Mouse (Mus musculus) stomach, embryonic 15.5 days (tissue): ENCODE results near the gene Pou4f2. TPM values are rescaled to one million over a fixed set of nuclear protein-coding genes. Genes with fewer than 3 reads are reported as not detected.

ENCODE experiments used
- ATAC-seq: fragments of 200-750 bp; cut with Nextera tagmentation; 2 replicates; pipeline ENCODE4 v1.8.0; 2017; ENCODE audit warnings: low read depth, moderate number of reproducible peaks, moderate TSS enrichment; ENCODE audit not compliant: insufficient read depth, low FRiP score
- H3K27ac ChIP-seq: fragments of 300-500 bp; sonication (generic); 2 replicates; pipeline ENCODE4 v1.5.1; 2015; ENCODE audit warnings: mild to moderate bottlenecking, inconsistent platforms
- H3K27me3 ChIP-seq: fragments of 300-500 bp; sonication (generic); replicated peaks from 2 replicates; pipeline ENCODE4 v1.6.1; 2015; ENCODE audit warnings: inconsistent platforms
- H3K36me3 ChIP-seq: fragments of 300-500 bp; sonication (generic); 2 replicates; pipeline ENCODE4 v1.6.1; 2015; ENCODE audit warnings: inconsistent platforms
- H3K4me1 ChIP-seq: fragments of 300-500 bp; sonication (generic); 2 replicates; pipeline ENCODE4 v1.6.1; 2015; ENCODE audit warnings: inconsistent platforms
- H3K4me2 ChIP-seq: fragments of 300-500 bp; sonication (generic); 2 replicates; pipeline ENCODE4 v1.6.1; 2015; ENCODE audit warnings: mild to moderate bottlenecking, inconsistent platforms
- H3K4me3 ChIP-seq: fragments of 300-500 bp; sonication (generic); replicated peaks from 2 replicates; pipeline ENCODE4 v1.5.1; 2015; ENCODE audit warnings: inconsistent platforms
- H3K9ac ChIP-seq: fragments of 300-500 bp; sonication (generic); 2 replicates; pipeline ENCODE4 v1.6.1; 2015; ENCODE audit warnings: inconsistent platforms
- H3K9me3 ChIP-seq: fragments of 300-500 bp; sonication (generic); 2 replicates; pipeline ENCODE4 v1.6.1; 2016; ENCODE audit warnings: inconsistent platforms
- WGBS: fragments of 180-500 bp; shearing (Covaris S2); methylation state at CpG from one replicate; pipeline ENCODE4 v1.1.7; 2015; 5-methylcytosine and 5-hydroxymethylcytosine counted together
- polyA plus RNA-seq: library from polyadenylated mRNA; unstranded; fragments of >200 nt; fragmentation: Nextera tagmentation; extraction: Ambion mirVana; gene quantifications from 2 replicates; pipeline ENCODE4 v1.2.1, GENCODE M21; 2015

The Pou4f2 gene
- polyA plus RNA-seq = not detected in 2 replicates

GRCm38 (mm10) chr8:78436071-78436651 is at the start of gene Pou4f2:
TSS of gene Pou4f2 (minus strand) at chr8:78436645.
- H3K27ac ChIP-seq = no peak within 1 kb of the TSS
- no peak within 1 kb of the TSS for H3K9ac ChIP-seq
- H3K4me1 ChIP-seq = peaks cover 27% of the 10 kb centered on the region; the same call in 1 of the 2 replicates
- peak within 1 kb of the TSS; percentile 56 for H3K4me2 ChIP-seq
- peak within 1 kb of the TSS; percentile 31 for H3K4me3 ChIP-seq
- H3K9me3 ChIP-seq = no peaks in the 10 kb centered on the region
- peaks cover 80% of the 10 kb centered on the region for H3K27me3 ChIP-seq
- peak; percentile 35; the same call in 1 of the 2 replicates for ATAC-seq
- no peaks in the 10 kb centered on the region for H3K36me3 ChIP-seq
- WGBS = 2% methylated on average over 54 of the region's 54 CpGs

- no peaks in the 10 kb centered on the region for H3K27me3 ChIP-seq
- no peak overlapping the region for H3K9ac ChIP-seq
- H3K36me3 ChIP-seq = no peaks in the 10 kb centered on the region
- no peaks in the 10 kb centered on the region for H3K9me3 ChIP-seq
- ATAC-seq = no peak
- no peak overlapping the region for H3K4me3 ChIP-seq
- no peak overlapping the region for H3K4me2 ChIP-seq
- H3K4me1 ChIP-seq = no peaks in the 10 kb centered on the region
- 42% methylated on average over 6 of the region's 6 CpGs for WGBS
- H3K27ac ChIP-seq = no peak overlapping the region
These were observed 40.8 kb upstream of the Pou4f2 start for GRCm38 (mm10) chr8:78477051-78477829.

- WGBS = 88% methylated on average over 2 of the region's 2 CpGs
- Histone ChIP-seq H3K27me3 (no peaks in the 10 kb centered on the region), H3K9me3 (no peaks in the 10 kb centered on the region)
These were observed 31.4 kb upstream of the Pou4f2 start for GRCm38 (mm10) chr8:78467889-78468288.

GRCm38 (mm10) chr8:78463941-78464340 is 27.5 kb upstream of the Pou4f2 start:
- no peak overlapping the region for H3K4me3 ChIP-seq
- no peaks in the 10 kb centered on the region for H3K27me3 ChIP-seq
- H3K27ac ChIP-seq = no peak overlapping the region
- no peak overlapping the region for H3K9ac ChIP-seq
- ATAC-seq = no peak
- 72% methylated on average over 2 of the region's 2 CpGs for WGBS
- no peaks in the 10 kb centered on the region for H3K4me1 ChIP-seq
- H3K4me2 ChIP-seq = no peak overlapping the region
- H3K36me3 ChIP-seq = no peaks in the 10 kb centered on the region
- no peaks in the 10 kb centered on the region for H3K9me3 ChIP-seq

More at GRCm38 (mm10) chr8:78467889-78468288, 31.4 kb upstream of the Pou4f2 start:
- Histone ChIP-seq H3K4me2 (no peak overlapping the region), H3K9ac (no peak overlapping the region), H3K27ac (no peak overlapping the region), H3K36me3 (no peaks in the 10 kb centered on the region), H3K4me1 (no peaks in the 10 kb centered on the region), H3K4me3 (no peak overlapping the region)
- no peak for ATAC-seq

- H3K4me2 ChIP-seq = no peak overlapping the region
- H3K4me3 ChIP-seq = no peak overlapping the region
- no peaks in the 10 kb centered on the region for H3K4me1 ChIP-seq
- WGBS = 76% methylated on average over 3 of the region's 3 CpGs
- H3K27ac ChIP-seq = no peak overlapping the region
- ATAC-seq = no peak
- H3K9me3 ChIP-seq = no peaks in the 10 kb centered on the region
- no peaks in the 10 kb centered on the region for H3K36me3 ChIP-seq
- no peak overlapping the region for H3K9ac ChIP-seq
- no peaks in the 10 kb centered on the region for H3K27me3 ChIP-seq
These were observed 20.0 kb upstream of the Pou4f2 start for GRCm38 (mm10) chr8:78456441-78456840.

- H3K4me3 ChIP-seq = no peak overlapping the region
- no peaks in the 10 kb centered on the region for H3K9me3 ChIP-seq
- no peaks in the 10 kb centered on the region for H3K36me3 ChIP-seq
- 78% methylated on average over 1 of the region's 1 CpGs for WGBS
- H3K27ac ChIP-seq = no peak overlapping the region
- H3K27me3 ChIP-seq = peaks cover 25% of the 10 kb centered on the region
- H3K4me2 ChIP-seq = no peak overlapping the region
- H3K9ac ChIP-seq = no peak overlapping the region
- 0 out of 2 replicates have a peak, but pooled peaks cover 3% of the 10 kb centered on the region for H3K4me1 ChIP-seq
- no peak for ATAC-seq
These were observed 6.3 kb upstream of the Pou4f2 start for GRCm38 (mm10) chr8:78442781-78443180.

GRCm38 (mm10) chr8:78438121-78438520 is 1.7 kb upstream of the Pou4f2 start:
- WGBS = 1% methylated on average over 18 of the region's 18 CpGs
- peaks cover 27% of the 10 kb centered on the region; the same call in 1 of the 2 replicates for H3K4me1 ChIP-seq
- no peak overlapping the region for H3K27ac ChIP-seq
- no peaks in the 10 kb centered on the region for H3K36me3 ChIP-seq
- H3K4me3 ChIP-seq = peak overlapping the region; percentile 12; the same call in 1 of the 2 replicates
- peaks cover 68% of the 10 kb centered on the region for H3K27me3 ChIP-seq
- no peak overlapping the region for H3K9ac ChIP-seq
- H3K4me2 ChIP-seq = peak overlapping the region; percentile 38
- no peak for ATAC-seq
- H3K9me3 ChIP-seq = no peaks in the 10 kb centered on the region

GRCm38 (mm10) chr8:78437140-78438045 is 948 bp upstream of the Pou4f2 start:
- H3K4me2 ChIP-seq = peak overlapping the region; percentile 56
- H3K4me3 ChIP-seq = peak overlapping the region; percentile 31; the same call in 1 of the 2 replicates
- no peak overlapping the region for H3K9ac ChIP-seq
- H3K36me3 ChIP-seq = no peaks in the 10 kb centered on the region
- no peaks in the 10 kb centered on the region for H3K9me3 ChIP-seq
- ATAC-seq = no peak
- H3K27ac ChIP-seq = no peak overlapping the region
- H3K4me1 ChIP-seq = peaks cover 27% of the 10 kb centered on the region; the same call in 1 of the 2 replicates
- peaks cover 73% of the 10 kb centered on the region for H3K27me3 ChIP-seq
- WGBS = 4% methylated on average over 32 of the region's 32 CpGs

GRCm38 (mm10) chr8:78436661-78437060 is 216 bp upstream of the Pou4f2 start:
- H3K4me2 ChIP-seq = peak overlapping the region; percentile 56
- no peak overlapping the region for H3K9ac ChIP-seq
- H3K27ac ChIP-seq = no peak overlapping the region
- H3K27me3 ChIP-seq = peaks cover 80% of the 10 kb centered on the region
- H3K9me3 ChIP-seq = no peaks in the 10 kb centered on the region
- H3K36me3 ChIP-seq = no peaks in the 10 kb centered on the region
- under 1% methylated on average over 20 of the region's 25 CpGs for WGBS
- peak overlapping the region; percentile 31 for H3K4me3 ChIP-seq
- ATAC-seq = no peak
- H3K4me1 ChIP-seq = peaks cover 27% of the 10 kb centered on the region; the same call in 1 of the 2 replicates

- WGBS = 3% methylated on average over 18 of the region's 18 CpGs
- peak overlapping the region; percentile 31 for H3K4me3 ChIP-seq
These were observed 853 bp downstream of the Pou4f2 start for GRCm38 (mm10) chr8:78435624-78435960.

GRCm38 (mm10) chr8:78434823-78435623 is 1.4 kb downstream of the Pou4f2 start:
- 2% methylated on average over 62 of the region's 62 CpGs for WGBS
- Histone ChIP-seq H3K4me3 (no peak overlapping the region), H3K9ac (no peak overlapping the region)

More at GRCm38 (mm10) chr8:78435624-78435960, 853 bp downstream of the Pou4f2 start:
- no peaks in the 10 kb centered on the region for H3K9me3 ChIP-seq
- peak overlapping the region; percentile 56 for H3K4me2 ChIP-seq
- peaks cover 27% of the 10 kb centered on the region; the same call in 1 of the 2 replicates for H3K4me1 ChIP-seq
- no peaks in the 10 kb centered on the region for H3K36me3 ChIP-seq
- no peak overlapping the region for H3K27ac ChIP-seq
- no peak for ATAC-seq
- peaks cover 80% of the 10 kb centered on the region for H3K27me3 ChIP-seq
- no peak overlapping the region for H3K9ac ChIP-seq

More at GRCm38 (mm10) chr8:78434823-78435623, 1.4 kb downstream of the Pou4f2 start:
- H3K27ac ChIP-seq = no peak overlapping the region
- no peaks in the 10 kb centered on the region for H3K36me3 ChIP-seq
- no peak overlapping the region for H3K4me2 ChIP-seq
- no peak for ATAC-seq
- H3K4me1 ChIP-seq = peaks cover 27% of the 10 kb centered on the region; the same call in 1 of the 2 replicates
- peaks cover 75% of the 10 kb centered on the region for H3K27me3 ChIP-seq
- no peaks in the 10 kb centered on the region for H3K9me3 ChIP-seq
